ENCODE assay signal across 17 mouse cellular contexts in the genomic region with DNA sequence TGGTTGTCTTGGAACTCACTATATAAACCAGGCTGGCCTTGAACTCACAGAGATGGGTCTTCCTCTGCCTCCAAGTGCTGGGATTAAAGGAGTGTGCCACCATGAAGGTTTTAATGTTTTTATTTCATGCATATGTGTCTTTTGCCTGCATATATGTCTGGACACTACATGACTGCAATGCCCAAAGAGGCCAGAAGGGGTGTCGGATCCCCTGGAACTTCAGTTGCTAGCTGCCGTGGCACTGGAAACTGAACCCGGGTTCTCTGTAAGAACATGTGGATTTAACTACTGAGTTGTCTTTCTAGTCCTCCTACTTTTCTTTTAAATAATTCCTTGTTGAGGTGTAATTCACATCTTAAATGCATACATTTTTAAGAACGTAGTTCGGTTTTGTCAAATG. TPM values are rescaled to one million over a fixed set of nuclear protein-coding genes. Genes with fewer than 3 reads are reported as not detected.
"Had no signal": no experiment of that assay in that cellular context is flagged by ENCODE, and none has a peak within 500 bp of the region (broad histone marks: within the 10 kb centered on the region; RNA-seq: fewer than 3 reads in every experiment).

No protein-coding gene starts in this region.

- H3K27ac ChIP-seq: kidney, postnatal 0 days; left cerebral cortex, adult 2 months; limb, embryonic 15.5 days; liver, embryonic 13.5 days; midbrain, embryonic 15.5 days; neural tube, embryonic 12.5 days had no signal

- DNase-seq: kidney, adult 9 months; kidney, postnatal 4 days; liver, embryonic 13.5 days; lung, adult 2 months; lung, postnatal 10 days; lung, postnatal 4 days had no signal

- H3K4me1 ChIP-seq: limb, embryonic 15.5 days; liver, embryonic 13.5 days; midbrain, embryonic 15.5 days; neural tube, embryonic 12.5 days had no signal

- H3K4me3 ChIP-seq: left cerebral cortex, adult 2 months; limb, embryonic 15.5 days; liver, embryonic 13.5 days; megakaryocyte, embryonic 14.5 days; midbrain, embryonic 15.5 days; neural tube, embryonic 12.5 days had no signal

- H3K9me3 ChIP-seq: limb, embryonic 15.5 days; liver, embryonic 13.5 days; midbrain, embryonic 15.5 days; neural tube, embryonic 12.5 days had no signal

- ATAC-seq: intestine, postnatal 0 days; midbrain, embryonic 15.5 days had no signal

- H3K27me3 ChIP-seq: limb, embryonic 15.5 days; liver, embryonic 13.5 days; midbrain, embryonic 15.5 days; neural tube, embryonic 12.5 days had no signal

- H3K9ac ChIP-seq: limb, embryonic 15.5 days; liver, embryonic 13.5 days; midbrain, embryonic 15.5 days; neural tube, embryonic 12.5 days had no signal

- H3K36me3 ChIP-seq: limb, embryonic 15.5 days; liver, embryonic 13.5 days; midbrain, embryonic 15.5 days; neural tube, embryonic 12.5 days had no signal

- H3K4me2 ChIP-seq: limb, embryonic 15.5 days; liver, embryonic 13.5 days; midbrain, embryonic 11.5 days; midbrain, embryonic 15.5 days; neural tube, embryonic 12.5 days had no signal

RNA-seq across cellular contexts. Expression of gene Cyp26a1, which starts 27.0 kb away (rescaled TPM):
- total RNA-seq: monocyte, adult 5-6 weeks; neutrophil, adult 5-6 weeks had no signal
- polyA plus RNA-seq: midbrain, embryonic 15.5 days had no signal

RNA-seq across cellular contexts. Expression of gene Cyp26c1, which starts 39.2 kb away (rescaled TPM):
- total RNA-seq: left cerebral cortex, postnatal 14 days; monocyte, adult 5-6 weeks; neutrophil, adult 5-6 weeks had no signal
- polyA plus RNA-seq: intestine, postnatal 0 days; kidney, postnatal 0 days; limb, embryonic 15.5 days; liver, embryonic 13.5 days; midbrain, embryonic 11.5 days; midbrain, embryonic 15.5 days; neural tube, embryonic 12.5 days had no signal
